Mouse (Mus musculus) bone marrow, adult 2 months (tissue): ENCODE measurements around the gene Rgs3. TPM values are rescaled to one million over a fixed set of nuclear protein-coding genes. Genes with fewer than 3 reads are reported as not detected.
A peak's percentile ranks its signal among the peaks of the same experiment; 100 is the strongest.

ENCODE experiments used
- H3K27ac ChIP-seq: fragments of 200-500 bp; 2 replicates; pipeline ENCODE4 v1.5.1; 2012; ENCODE audit warnings: low read depth, mild to moderate bottlenecking, control low read depth, inconsistent platforms, low read length; ENCODE audit not compliant: control insufficient read depth, poor library complexity, insufficient read depth
- H3K4me1 ChIP-seq: fragments of 200-500 bp; 2 replicates; pipeline ENCODE4 v1.6.1; 2011; ENCODE audit warnings: low read length; ENCODE audit not compliant: control insufficient read depth, insufficient read depth
- H3K4me3 ChIP-seq: fragments of 200-500 bp; replicated peaks from 2 replicates; pipeline ENCODE3; 2011; ENCODE audit warnings: mild to moderate bottlenecking, low read depth, low read length, control low read depth; ENCODE audit not compliant: control insufficient read depth
- CTCF ChIP-seq: fragments of 200-500 bp; IDR thresholded peaks from 2 replicates; pipeline ENCODE4 v1.5.1; 2011; ENCODE audit warnings: low read length, control low read depth; ENCODE audit not compliant: control insufficient read depth, insufficient read depth
- POLR2A ChIP-seq: fragments of 200-500 bp; IDR thresholded peaks from 2 replicates; pipeline ENCODE4 v1.6.1; 2011; ENCODE audit warnings: low read depth, mild to moderate bottlenecking, control low read depth, low read length, borderline replicate concordance; ENCODE audit not compliant: control insufficient read depth
- WGBS: fragments of 180-500 bp; shearing (Covaris S2); methylation state at CpG from one replicate; pipeline ENCODE4 v1.1.7; 2018; 5-methylcytosine and 5-hydroxymethylcytosine counted together
- polyA plus RNA-seq: library from polyadenylated mRNA; stranded (reverse); fragments of >200 nt; gene quantifications from 2 replicates; pipeline ENCODE4 v1.2.4, GENCODE M21; 2011; ENCODE audit warnings: low replicate concordance; ENCODE audit not compliant: missing spikeins, insufficient read depth, insufficient read length

The Rgs3 gene
- polyA plus RNA-seq, 1 experiment: 27.0 TPM

GRCm38 (mm10) chr4:62517538-62518415, 41.9 kb upstream of the Rgs3 start:
- WGBS: 30% methylated on average over 10 of the region's 10 CpGs
- TF ChIP-seq CTCF: no peak
- TF ChIP-seq POLR2A: no peak
- H3K4me1 ChIP-seq: peaks cover 2% of the 10 kb centered on the region
- H3K4me3 ChIP-seq: peak overlapping the region; percentile 91
- peak overlapping the region; percentile 82 for H3K27ac ChIP-seq

GRCm38 (mm10) chr4:62518416-62519121, 41.1 kb upstream of the Rgs3 start:
- TF ChIP-seq CTCF (no peak), POLR2A (no peak)
- H3K4me3 ChIP-seq: peak overlapping the region; percentile 91
- 37% methylated on average over 13 of the region's 13 CpGs for WGBS
- peak overlapping the region; percentile 82 for H3K27ac ChIP-seq
- peaks cover 2% of the 10 kb centered on the region for H3K4me1 ChIP-seq

- peaks cover 2% of the 10 kb centered on the region for H3K4me1 ChIP-seq
- WGBS: 2% methylated on average over 26 of the region's 26 CpGs
- peak overlapping the region; percentile 82 for H3K27ac ChIP-seq
These were observed 40.4 kb upstream of the Rgs3 start for GRCm38 (mm10) chr4:62519122-62519848.

GRCm38 (mm10) chr4:62519849-62520233, 39.8 kb upstream of the Rgs3 start, which contains the start of gene Alad:
Gene Alad, minus strand, starts transcription at chr4:62519918.
- peak within 1 kb of the TSS; percentile 82 for H3K27ac ChIP-seq
- TF ChIP-seq POLR2A (peak; percentile 72; the same call in 1 of the 2 replicates), CTCF (no peak)
- peak within 1 kb of the TSS; percentile 91 for H3K4me3 ChIP-seq
- H3K4me1 ChIP-seq: peaks cover 2% of the 10 kb centered on the region
- WGBS: under 1% methylated on average over 37 of the region's 37 CpGs

More at GRCm38 (mm10) chr4:62519122-62519848, 40.4 kb upstream of the Rgs3 start:
- peak overlapping the region; percentile 91 for H3K4me3 ChIP-seq
- TF ChIP-seq POLR2A: no peak
- TF ChIP-seq CTCF: no peak

- WGBS: 60% methylated on average over 2 of the region's 2 CpGs
- H3K4me3 ChIP-seq: no peak overlapping the region
- no peak overlapping the region for H3K27ac ChIP-seq
- H3K4me1 ChIP-seq: peaks cover 2% of the 10 kb centered on the region
- no peak for TF ChIP-seq POLR2A
- TF ChIP-seq CTCF: no peak
These were observed 38.7 kb upstream of the Rgs3 start for GRCm38 (mm10) chr4:62520892-62521400.

- Histone ChIP-seq H3K27ac (peak within 1 kb of the TSS; percentile 48), H3K4me1 (no peaks in the 10 kb centered on the region; the same call in 1 of the 2 replicates), H3K4me3 (peak within 1 kb of the TSS; percentile 81)
- TF ChIP-seq POLR2A (peak; percentile 36; the same call in 1 of the 2 replicates), CTCF (no peak)
- under 1% methylated on average over 59 of the region's 59 CpGs for WGBS
These were observed 34.8 kb upstream of the Rgs3 start, which contains the start of the genes Pole3 and 4933430I17Rik for GRCm38 (mm10) chr4:62524651-62525488. Gene Pole3, minus strand, starts transcription at chr4:62525068. Gene 4933430I17Rik, plus strand, starts transcription at chr4:62525369.

- Histone ChIP-seq H3K4me3 (peak overlapping the region; percentile 15), H3K4me1 (no peaks in the 10 kb centered on the region; the same call in 1 of the 2 replicates)
- 2% methylated on average over 10 of the region's 10 CpGs for WGBS
These were observed 34.2 kb upstream of the Rgs3 start for GRCm38 (mm10) chr4:62525489-62525811.

GRCm38 (mm10) chr4:62526256-62526655, 33.4 kb upstream of the Rgs3 start:
- no peaks in the 10 kb centered on the region; the same call in 1 of the 2 replicates for H3K4me1 ChIP-seq
- no peak overlapping the region for H3K4me3 ChIP-seq
- no peak overlapping the region for H3K27ac ChIP-seq
- TF ChIP-seq POLR2A (no peak), CTCF (no peak)
- 58% methylated on average over 2 of the region's 2 CpGs for WGBS

More at GRCm38 (mm10) chr4:62525489-62525811, 34.2 kb upstream of the Rgs3 start:
- TF ChIP-seq POLR2A: no peak
- no peak for TF ChIP-seq CTCF
- no peak overlapping the region for H3K27ac ChIP-seq
